Mouse (Mus musculus) stomach, embryonic 16.5 days (tissue): Measurements from ENCODE around the gene A630001G21Rik. TPM values are rescaled to one million over a fixed set of nuclear protein-coding genes. Genes with fewer than 3 reads are reported as not detected.

Source experiments
- microRNA-seq: library from miRNA; unstranded; fragments of <30 nt; microRNA quantifications from one replicate; pipeline ENCODE4, GENCODE M21; 2016
- polyA plus RNA-seq: library from polyadenylated mRNA; unstranded; fragments of >200 nt; fragmentation: Nextera tagmentation; extraction: Ambion mirVana; gene quantifications from 2 replicates; pipeline ENCODE4 v1.2.1, GENCODE M21; 2015

The A630001G21Rik gene
- polyA plus RNA-seq, 1 experiment from 2014 or later = 1.3 TPM

Small RNAs within 50 kb of the gene (microRNA-seq; reads per million reads assigned to microRNA genes)
- gene Gm25472 = not detected
- gene Mir8096 = not detected

Other genes starting within 250 kb of the A630001G21Rik start
- not detected in 2 replicates for gene G530012D18Rik, start 203.0 kb downstream of the A630001G21Rik start, polyA plus RNA-seq
- gene Sp110, start 179.8 kb downstream of the A630001G21Rik start, polyA plus RNA-seq = 2.5 and 2.7 TPM in 2 replicates
- gene Sp140, start 178.3 kb downstream of the A630001G21Rik start, polyA plus RNA-seq = 1.5 and 2.4 TPM in 2 replicates
- gene Sp100, start 128.7 kb downstream of the A630001G21Rik start, polyA plus RNA-seq = 1.8 and 3.0 TPM in 2 replicates
- gene Cab39, start 14.8 kb upstream of the A630001G21Rik start, polyA plus RNA-seq = 23.8 and 25.4 TPM in 2 replicates
- gene Itm2c, start 115.6 kb upstream of the A630001G21Rik start, polyA plus RNA-seq = 168 and 175 TPM in 2 replicates
- gene 4933407L21Rik, start 149.8 kb upstream of the A630001G21Rik start, polyA plus RNA-seq = 0.44 and 0.51 TPM in 2 replicates
- gene Gpr55, start 182.4 kb upstream of the A630001G21Rik start, polyA plus RNA-seq = 0.04 and 0.10 TPM in 2 replicates
- not detected in 2 replicates for gene Spata3, start 238.2 kb upstream of the A630001G21Rik start, polyA plus RNA-seq